Mouse (Mus musculus): ENCODE results near the gene Hdgfl2. TPM values are rescaled to one million over a fixed set of nuclear protein-coding genes. Genes with fewer than 3 reads are reported as not detected.
"Not testable (repeated sequence)": the region's sequence is repeated elsewhere in the genome, so short reads cannot be mapped to it uniquely, and the experiment has no call there.

The Hdgfl2 gene
- polyA plus RNA-seq, 1 experiment, result 109 TPM

DNA sequence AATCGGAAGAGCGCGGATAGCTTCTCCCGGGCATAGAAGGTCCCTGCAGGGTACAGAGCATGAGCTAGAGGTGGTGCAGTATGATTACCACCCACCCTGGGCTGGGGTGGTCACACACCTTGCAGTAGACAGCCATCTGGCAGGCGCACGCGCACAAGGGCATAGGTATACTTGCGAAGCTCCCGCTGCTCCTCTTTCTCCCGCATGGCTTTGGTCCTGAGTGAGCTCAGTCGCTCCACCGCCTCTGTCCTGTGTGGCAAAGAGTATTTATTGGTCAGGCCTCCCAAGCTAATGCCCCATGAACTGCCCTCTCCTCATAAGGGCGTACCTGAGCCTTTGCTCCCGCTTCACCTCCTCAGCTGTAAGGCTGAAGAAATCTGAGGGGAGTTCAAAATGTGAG lies 10.4 kb upstream of the Hdgfl2 start:
- TF ChIP-seq CTCF (IDR thresholded peaks at IDR 0.05; ENCODE audit: borderline replicate concordance, insufficient read depth, low read depth, low read length) (no peak), POLR2A (IDR thresholded peaks at IDR 0.05; ENCODE audit: borderline replicate concordance, insufficient read depth, low read length) (no peak)
- DNase-seq, result no peak
- Histone ChIP-seq H3K4me1 (ENCODE audit: control insufficient read depth, insufficient read depth, low read length) (no peaks in the 10 kb centered on the region; the same call in 1 of the 2 replicates), H3K4me3 (replicated peaks; ENCODE audit: insufficient read depth, low read depth, low read length) (no peak overlapping the region), H3K27ac (ENCODE audit: insufficient read depth, low read length) (no peak overlapping the region), H3K27me3 (ENCODE audit: control insufficient read depth, insufficient read depth, low read length) (no peaks in the 10 kb centered on the region)
- WGBS, result 92% methylated on average over 14 of the region's 14 CpGs

DNA sequence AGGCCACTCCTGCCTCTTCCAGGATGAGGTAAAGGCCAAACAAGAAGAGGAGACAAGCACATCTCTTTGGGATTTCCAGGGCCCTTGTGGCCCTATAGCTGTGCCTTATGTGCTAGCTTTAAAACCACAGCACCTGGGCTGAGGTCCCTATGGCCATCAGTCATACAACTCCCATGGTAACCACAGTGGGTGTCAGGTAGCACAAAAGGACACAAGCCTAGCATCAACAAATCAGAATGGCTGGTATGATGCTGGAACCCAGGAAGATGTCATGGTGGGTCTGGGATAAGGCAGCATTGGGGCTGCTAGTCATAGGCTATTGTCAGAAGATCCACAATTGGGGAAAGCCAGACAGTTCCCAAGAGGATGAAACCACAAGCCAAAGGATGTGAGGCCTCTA lies 8.3 kb upstream of the Hdgfl2 start:
- no peak overlapping the region for H3K27ac ChIP-seq (ENCODE audit: insufficient read depth, low read length)
- TF ChIP-seq POLR2A (IDR thresholded peaks at IDR 0.05; ENCODE audit: borderline replicate concordance, insufficient read depth, low read length), result no peak
- TF ChIP-seq CTCF (IDR thresholded peaks at IDR 0.05; ENCODE audit: borderline replicate concordance, insufficient read depth, low read depth, low read length), result no peak

DNA sequence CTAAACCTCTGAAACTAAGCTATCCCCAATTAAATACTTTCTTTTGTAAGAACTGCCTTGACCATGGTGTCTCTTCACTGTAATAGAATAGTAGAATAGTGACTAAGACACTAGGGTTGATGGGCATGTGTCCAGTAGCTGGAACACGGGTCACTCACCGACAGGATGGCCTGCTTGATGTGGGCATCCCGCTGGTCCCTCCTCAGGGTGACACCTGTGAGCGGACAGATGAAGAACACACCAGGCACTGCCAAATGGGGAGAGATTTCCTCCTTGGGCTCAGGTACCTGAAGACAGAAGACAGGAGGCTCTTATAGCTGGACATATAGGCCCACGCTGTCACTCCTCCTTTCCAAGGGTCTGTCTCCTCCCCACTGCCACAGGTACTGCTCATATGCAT lies 7.2 kb upstream of the Hdgfl2 start:
- no peak for DNase-seq
- no peaks in the 10 kb centered on the region; the same call in 1 of the 2 replicates for H3K4me1 ChIP-seq (ENCODE audit: control insufficient read depth, insufficient read depth, low read length)
- TF ChIP-seq POLR2A (IDR thresholded peaks at IDR 0.05; ENCODE audit: borderline replicate concordance, insufficient read depth, low read length), result no peak
- TF ChIP-seq CTCF (IDR thresholded peaks at IDR 0.05; ENCODE audit: borderline replicate concordance, insufficient read depth, low read depth, low read length), result no peak
- no peak overlapping the region for H3K4me3 ChIP-seq (replicated peaks; ENCODE audit: insufficient read depth, low read depth, low read length)
- H3K27me3 ChIP-seq (ENCODE audit: control insufficient read depth, insufficient read depth, low read length), result no peaks in the 10 kb centered on the region
- 63% methylated on average over 5 of the region's 5 CpGs for WGBS
- H3K27ac ChIP-seq (ENCODE audit: insufficient read depth, low read length), result no peak overlapping the region

More for the DNA sequence above, 8.3 kb upstream of the Hdgfl2 start:
- Histone ChIP-seq H3K4me1 (ENCODE audit: control insufficient read depth, insufficient read depth, low read length) (no peaks in the 10 kb centered on the region; the same call in 1 of the 2 replicates), H3K27me3 (ENCODE audit: control insufficient read depth, insufficient read depth, low read length) (no peaks in the 10 kb centered on the region), H3K4me3 (replicated peaks; ENCODE audit: insufficient read depth, low read depth, low read length) (no peak overlapping the region)
- DNase-seq, result no peak

DNA sequence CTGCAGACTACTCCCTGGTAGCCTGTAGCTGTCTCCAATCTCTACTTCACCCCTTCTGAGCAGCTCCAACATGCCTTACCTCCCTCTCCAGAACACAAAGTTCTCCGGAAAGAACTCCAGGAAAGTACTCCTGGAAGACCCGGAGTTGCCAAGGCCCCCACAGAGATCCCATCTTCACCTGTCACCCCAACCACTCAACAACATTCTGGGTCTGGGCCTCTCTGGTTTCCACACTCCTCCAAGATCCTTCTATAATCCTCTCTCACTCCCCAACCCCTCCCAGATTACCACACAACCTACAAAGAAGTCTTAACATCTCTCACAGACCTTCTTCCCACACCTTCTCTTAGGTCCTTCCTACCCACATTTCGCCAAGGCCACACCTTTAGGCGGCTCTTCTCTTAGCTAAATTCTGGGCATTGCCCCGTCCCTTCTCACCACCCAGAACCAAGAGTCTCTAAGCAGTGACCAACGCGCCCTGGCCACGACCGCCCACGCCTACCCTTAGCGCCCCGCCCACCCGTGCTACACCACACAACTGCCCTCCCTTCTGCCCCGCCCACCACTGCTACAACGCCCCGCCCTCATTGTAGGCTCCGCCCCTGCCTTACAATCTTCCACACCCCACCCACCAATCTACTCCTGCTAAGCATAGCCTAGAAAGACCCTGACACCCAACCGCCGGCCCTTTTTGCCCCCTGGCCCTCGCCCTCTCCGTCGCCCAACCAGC lies 5.2 kb upstream of the Hdgfl2 start:
- 7% methylated on average over 22 of the region's 22 CpGs for WGBS
- H3K4me3 ChIP-seq (replicated peaks; ENCODE audit: insufficient read depth, low read depth, low read length), result peak overlapping the region; percentile 86
- H3K4me1 ChIP-seq (ENCODE audit: control insufficient read depth, insufficient read depth, low read length), result no peaks in the 10 kb centered on the region; the same call in 1 of the 2 replicates
- peak; percentile 67 to 74 for DNase-seq
- no peaks in the 10 kb centered on the region for H3K27me3 ChIP-seq (ENCODE audit: control insufficient read depth, insufficient read depth, low read length)
- peak overlapping the region; percentile 65 for H3K27ac ChIP-seq (ENCODE audit: insufficient read depth, low read length)
- no peak for TF ChIP-seq POLR2A (IDR thresholded peaks at IDR 0.05; ENCODE audit: borderline replicate concordance, insufficient read depth, low read length)

DNA sequence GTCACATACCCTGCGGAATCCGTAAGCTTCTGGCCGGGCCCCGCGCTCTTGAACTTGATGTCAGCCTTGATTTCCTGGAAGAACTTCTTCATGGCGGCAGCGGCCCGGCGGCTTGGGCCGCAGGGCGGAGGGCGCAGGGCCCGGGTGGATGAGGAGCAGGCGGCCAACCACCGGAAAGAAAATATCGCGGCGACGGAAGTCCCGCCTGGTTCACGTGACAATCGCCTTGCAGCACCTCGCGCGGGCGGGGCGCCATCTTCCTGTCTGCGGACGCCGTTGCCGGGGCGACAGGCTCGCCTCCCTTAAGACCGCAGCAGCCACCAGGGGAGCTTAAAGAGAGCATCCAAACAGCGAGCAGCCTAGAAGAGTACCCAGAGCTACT lies 4.6 kb upstream of the Hdgfl2 start, which contains the start of gene Ubxn6:
Gene Ubxn6 (minus strand): TSS at position 202 of the 382 bp plus-strand sequence.
- under 1% methylated on average over 35 of the region's 35 CpGs for WGBS
- peak; percentile 55; the same call in 1 of the 2 replicates for TF ChIP-seq POLR2A (IDR thresholded peaks at IDR 0.05; ENCODE audit: borderline replicate concordance, insufficient read depth, low read length)
- TF ChIP-seq CTCF (IDR thresholded peaks at IDR 0.05; ENCODE audit: borderline replicate concordance, insufficient read depth, low read depth, low read length), result peak; percentile 13; the same call in 1 of the 2 replicates
- Histone ChIP-seq H3K27ac (ENCODE audit: insufficient read depth, low read length) (peak within 1 kb of the TSS; percentile 65), H3K4me1 (ENCODE audit: control insufficient read depth, insufficient read depth, low read length) (no peaks in the 10 kb centered on the region; the same call in 1 of the 2 replicates), H3K4me3 (replicated peaks; ENCODE audit: insufficient read depth, low read depth, low read length) (peak within 1 kb of the TSS; percentile 86), H3K27me3 (ENCODE audit: control insufficient read depth, insufficient read depth, low read length) (no peaks in the 10 kb centered on the region)
- DNase-seq, result peak; percentile 96 to 97

DNA sequence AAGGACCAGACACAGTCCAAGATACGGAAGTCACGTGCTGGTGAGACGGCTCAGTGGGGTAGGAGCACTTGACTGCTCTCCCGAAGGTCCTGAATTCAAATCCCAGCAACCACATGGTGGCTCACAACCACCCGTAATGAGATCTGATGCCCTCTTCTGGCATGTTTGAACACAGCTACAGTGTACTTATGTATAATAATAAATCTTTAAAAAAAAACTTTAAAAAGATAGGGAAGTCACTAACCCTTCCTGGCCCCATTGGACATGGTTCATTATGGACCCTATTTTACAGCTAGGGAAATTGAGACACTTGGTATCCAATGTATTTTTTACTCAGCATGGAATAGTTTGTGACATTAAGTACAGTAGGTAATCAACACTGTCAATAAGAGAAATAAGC lies 1.9 kb upstream of the Hdgfl2 start:
- 81% methylated on average over 5 of the region's 5 CpGs for WGBS
- DNase-seq, result no peak

DNA sequence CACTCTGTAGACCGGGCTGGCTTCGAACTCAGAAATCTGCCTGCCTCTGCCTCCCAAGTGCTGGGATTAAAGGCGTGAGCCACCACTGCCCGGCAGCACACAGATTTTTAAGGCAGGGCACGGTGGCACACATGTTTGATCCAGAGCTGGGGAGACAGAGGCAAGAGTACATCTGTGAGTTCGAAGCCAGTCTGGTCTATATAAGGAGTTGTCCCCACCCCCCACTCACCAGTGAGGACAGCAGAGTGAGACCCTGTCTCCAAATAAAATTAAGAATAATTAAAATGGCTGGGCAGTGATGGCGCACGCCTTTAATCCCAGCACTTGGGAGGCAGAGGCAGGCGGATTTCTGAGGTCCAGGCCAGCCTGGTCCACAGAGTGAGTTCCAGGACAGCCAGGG lies 1.1 kb upstream of the Hdgfl2 start:
- 68% methylated on average over 9 of the region's 9 CpGs for WGBS

More for the DNA sequence above, 1.9 kb upstream of the Hdgfl2 start:
- peaks cover 6% of the 10 kb centered on the region; the same call in 1 of the 2 replicates for H3K4me1 ChIP-seq (ENCODE audit: control insufficient read depth, insufficient read depth, low read length)
- TF ChIP-seq CTCF (IDR thresholded peaks at IDR 0.05; ENCODE audit: borderline replicate concordance, insufficient read depth, low read depth, low read length) (no peak), POLR2A (IDR thresholded peaks at IDR 0.05; ENCODE audit: borderline replicate concordance, insufficient read depth, low read length) (no peak)
- H3K27me3 ChIP-seq (ENCODE audit: control insufficient read depth, insufficient read depth, low read length), result no peaks in the 10 kb centered on the region
- H3K4me3 ChIP-seq (replicated peaks; ENCODE audit: insufficient read depth, low read depth, low read length), result no peak overlapping the region
- H3K27ac ChIP-seq (ENCODE audit: insufficient read depth, low read length), result no peak overlapping the region

DNA sequence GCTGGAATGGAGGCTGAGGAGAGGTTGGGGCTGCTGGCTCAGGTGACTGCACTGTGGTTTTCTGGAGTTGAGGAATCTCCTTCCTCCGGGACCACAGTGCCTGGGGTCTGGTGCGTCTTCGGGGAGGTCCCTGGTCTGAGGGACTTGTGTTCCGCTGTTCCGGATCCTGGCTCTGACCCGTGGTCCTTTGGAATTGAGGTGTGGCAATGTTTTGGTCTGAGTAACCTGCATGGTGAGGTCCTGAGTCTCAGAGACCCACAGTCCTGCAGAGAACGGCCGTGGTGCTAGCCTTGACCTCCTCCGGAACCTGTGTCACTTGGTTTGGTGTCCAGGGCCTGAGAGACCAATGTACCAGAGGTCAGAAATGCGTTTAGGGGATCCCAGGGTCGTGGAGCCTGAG lies 487 bp downstream of the Hdgfl2 start:
- no peak overlapping the region for H3K27ac ChIP-seq (ENCODE audit: insufficient read depth, low read length)
- H3K27me3 ChIP-seq (ENCODE audit: control insufficient read depth, insufficient read depth, low read length), result no peaks in the 10 kb centered on the region
- peaks cover 6% of the 10 kb centered on the region; the same call in 1 of the 2 replicates for H3K4me1 ChIP-seq (ENCODE audit: control insufficient read depth, insufficient read depth, low read length)
- TF ChIP-seq POLR2A (IDR thresholded peaks at IDR 0.05; ENCODE audit: borderline replicate concordance, insufficient read depth, low read length) (no peak), CTCF (IDR thresholded peaks at IDR 0.05; ENCODE audit: borderline replicate concordance, insufficient read depth, low read depth, low read length) (no peak)
- peak overlapping the region; percentile 87 for H3K4me3 ChIP-seq (replicated peaks; ENCODE audit: insufficient read depth, low read depth, low read length)
- whole genome bisulfite sequencing, result 1% methylated on average over 11 of the region's 11 CpGs
- DNase-seq, result peak in 1 of 2 experiments; percentile 42

More for the DNA sequence above, 1.1 kb upstream of the Hdgfl2 start:
- not testable (repeated sequence) for H3K27ac ChIP-seq (ENCODE audit: insufficient read depth, low read length); H3K4me1 ChIP-seq (ENCODE audit: control insufficient read depth, insufficient read depth, low read length); H3K27me3 ChIP-seq (ENCODE audit: control insufficient read depth, insufficient read depth, low read length); H3K4me3 ChIP-seq (replicated peaks; ENCODE audit: insufficient read depth, low read depth, low read length)
- DNase-seq, result peak in 1 of 2 experiments; percentile 42
